Mouse (Mus musculus): ENCODE data around the gene Arid5b. TPM values are rescaled to one million over a fixed set of nuclear protein-coding genes. Genes with fewer than 3 reads are reported as not detected.

Arid5b gene
- total RNA-seq, 2 experiments from 2014 or later = 8.3 to 16.9 TPM

DNA sequence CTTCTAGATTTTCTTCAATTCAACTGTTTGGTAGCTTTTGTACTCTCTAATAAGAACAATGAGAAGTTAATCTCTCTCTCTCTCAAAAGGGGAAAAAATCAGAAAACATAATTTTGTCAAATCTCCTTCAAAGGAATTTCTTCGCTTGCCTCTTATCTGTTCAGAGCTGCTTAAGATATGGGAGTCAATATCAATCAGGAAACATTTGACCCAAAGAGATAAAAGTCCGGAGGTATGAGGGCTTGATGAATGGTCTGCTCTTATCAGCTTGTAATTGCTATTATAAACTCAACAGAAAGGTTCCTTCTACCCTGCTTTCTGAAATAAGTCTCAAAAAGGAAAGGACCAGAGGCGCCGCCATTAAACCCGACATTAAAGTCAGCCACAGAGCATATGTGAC, 120.0 kb downstream of the Arid5b start:
- Histone ChIP-seq H3K4me3 (no peak overlapping the region), H3K27ac (no peak overlapping the region)
- TF ChIP-seq CTCF (IDR thresholded peaks at IDR 0.05) = no peak
- DNase-seq = no peak
- intact Hi-C loops (cut with DNase I) = no loop called here

DNA sequence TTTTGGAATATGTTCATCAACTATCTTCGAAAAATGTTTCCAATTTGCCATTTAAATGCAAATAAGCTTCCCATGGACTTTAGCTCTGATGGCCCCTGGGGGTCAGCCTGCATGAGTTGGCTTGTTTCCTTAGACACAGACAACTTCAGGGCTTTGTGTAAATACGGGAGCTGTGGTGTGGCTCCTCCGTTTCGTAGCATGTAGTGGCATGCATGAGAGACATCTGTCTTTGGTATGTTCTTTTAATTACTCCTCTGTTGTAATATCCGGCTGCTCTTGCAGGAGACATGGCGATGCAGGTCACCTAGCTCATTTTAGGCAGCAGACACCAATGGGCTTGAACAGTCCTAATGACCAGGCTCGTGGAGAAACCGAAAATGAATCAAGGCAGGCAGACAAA, 121.0 kb downstream of the Arid5b start:
- intact Hi-C loops (cut with DNase I) = no loop called here
- H3K27ac ChIP-seq = no peak overlapping the region
- no peak for DNase-seq
- H3K4me3 ChIP-seq = no peak overlapping the region
- no peak for TF ChIP-seq CTCF (IDR thresholded peaks at IDR 0.05)

- no peak for TF ChIP-seq CTCF (IDR thresholded peaks at IDR 0.05)
- no peak for DNase-seq
- Histone ChIP-seq H3K4me3 (no peak overlapping the region), H3K27ac (no peak overlapping the region)
- intact Hi-C loops (cut with DNase I) = no loop called here
Observed at GRCm38 (mm10) chr10:68156646-68157245, 121.8 kb downstream of the Arid5b start.

- H3K4me3 ChIP-seq = no peak overlapping the region
- H3K27ac ChIP-seq = no peak overlapping the region
- TF ChIP-seq CTCF (IDR thresholded peaks at IDR 0.05) = peak; percentile 16; the same call in 1 of the 2 replicates
- no peak for DNase-seq
- intact Hi-C loops (cut with DNase I) = no loop called here
Observed at GRCm38 (mm10) chr10:68156159-68156558, 122.4 kb downstream of the Arid5b start.

GRCm38 (mm10) chr10:68155431-68156119, 123.0 kb downstream of the Arid5b start:
- Histone ChIP-seq H3K4me3 (no peak overlapping the region), H3K27ac (no peak overlapping the region)
- intact Hi-C loops (cut with DNase I) = no loop called here
- no peak for TF ChIP-seq CTCF (IDR thresholded peaks at IDR 0.05)
- no peak for DNase-seq

GRCm38 (mm10) chr10:68154046-68154765, 124.3 kb downstream of the Arid5b start:
- Histone ChIP-seq H3K27ac (no peak overlapping the region), H3K4me3 (no peak overlapping the region)
- no peak for DNase-seq
- TF ChIP-seq CTCF (IDR thresholded peaks at IDR 0.05) = no peak
- intact Hi-C loops (cut with DNase I) = no loop called here

DNA sequence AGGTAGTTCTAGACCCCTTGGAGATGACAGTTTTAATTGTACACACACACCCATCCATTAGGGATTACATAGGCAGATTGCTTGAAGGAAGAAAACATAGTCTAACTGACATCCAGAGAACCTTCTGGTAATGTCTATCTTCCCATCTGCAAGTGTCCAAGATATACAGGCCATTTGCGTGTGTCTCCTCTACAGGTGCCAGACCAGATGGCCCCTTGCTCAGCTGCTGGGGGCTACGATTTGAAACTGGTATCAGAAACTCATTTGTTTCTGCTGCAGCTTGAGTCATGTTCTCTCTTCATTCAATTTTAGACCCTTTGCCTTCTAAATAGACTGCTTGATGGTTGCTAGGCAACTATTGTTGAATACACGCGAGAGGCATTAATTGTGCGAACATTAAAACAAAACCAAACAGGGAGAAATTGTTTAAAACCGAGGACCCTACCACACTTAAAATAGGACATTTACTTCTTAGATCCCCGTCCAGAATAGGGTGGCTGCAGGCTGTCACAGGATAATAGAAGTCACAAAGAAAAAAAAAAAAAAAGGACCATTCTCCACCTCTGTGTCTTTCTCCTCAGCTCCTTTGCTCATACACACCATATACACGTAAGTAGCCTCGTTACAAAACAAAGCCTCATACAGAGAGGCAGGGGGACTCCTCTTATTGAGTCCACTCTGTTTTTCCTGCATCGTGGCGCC, 125.0 kb downstream of the Arid5b start:
- H3K4me3 ChIP-seq = no peak overlapping the region
- intact Hi-C loops (cut with DNase I) = no loop called here
- no peak for TF ChIP-seq CTCF (IDR thresholded peaks at IDR 0.05)
- no peak for DNase-seq
- no peak overlapping the region for H3K27ac ChIP-seq

DNA sequence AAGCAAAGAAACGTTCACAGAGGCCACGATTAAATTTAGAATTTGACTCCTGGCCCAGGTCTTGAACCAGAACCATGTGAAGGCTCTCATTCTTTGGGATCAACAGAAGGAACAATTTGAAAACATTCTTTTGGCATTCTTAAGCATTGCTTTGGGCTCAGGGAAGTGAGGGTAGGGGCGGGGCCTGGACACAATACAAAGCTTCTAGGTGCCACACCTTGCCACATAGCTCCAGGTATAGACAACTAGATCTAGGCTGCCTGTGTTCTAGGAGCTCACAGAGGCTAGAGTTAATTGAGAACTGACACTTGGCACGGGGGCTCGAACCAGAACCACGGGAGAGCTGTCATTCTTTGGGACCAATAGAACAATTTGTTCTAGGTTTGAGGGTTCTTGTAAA, 130.0 kb downstream of the Arid5b start:
- no peak overlapping the region for H3K4me3 ChIP-seq
- intact Hi-C loops (cut with DNase I) = loop anchor here (2.0 to 5.0 kb wide), 2 partner anchors 129 to 278 kb away; partner anchors contain the start of gene Arid5b

DNA sequence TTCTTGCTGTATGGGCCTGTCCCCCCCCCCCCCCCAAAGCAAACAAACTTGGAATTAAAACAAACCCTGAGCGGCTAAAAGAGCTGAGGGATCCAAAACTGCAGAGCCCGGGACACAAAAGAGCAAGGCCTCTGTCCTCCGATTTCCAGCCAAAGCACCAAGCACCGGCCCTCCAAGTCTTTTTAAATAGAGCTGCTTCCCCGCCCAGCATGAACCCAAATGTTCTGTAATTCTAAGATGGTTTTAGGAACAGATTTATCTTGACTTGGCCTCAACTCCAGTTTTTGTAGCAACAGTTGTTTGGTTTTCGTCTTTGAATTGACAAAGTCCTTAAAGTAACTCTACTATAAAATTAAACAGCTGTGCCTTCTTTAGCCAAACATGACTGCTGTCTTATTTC, 130.8 kb downstream of the Arid5b start:
- no peak for DNase-seq
- no peak for TF ChIP-seq CTCF (IDR thresholded peaks at IDR 0.05)
- intact Hi-C loops (cut with DNase I) = loop anchor here (2.0 to 5.0 kb wide), 3 partner anchors 130 to 277 kb away; partner anchors contain the start of gene Arid5b
- no peak overlapping the region for H3K4me3 ChIP-seq
- H3K27ac ChIP-seq = peak overlapping the region; percentile 86

More for the DNA sequence above, 130.0 kb downstream of the Arid5b start:
- H3K27ac ChIP-seq = peak overlapping the region; percentile 86
- DNase-seq = no peak
- TF ChIP-seq CTCF (IDR thresholded peaks at IDR 0.05) = no peak

GRCm38 (mm10) chr10:68146842-68147241, 131.7 kb downstream of the Arid5b start:
- Histone ChIP-seq H3K27ac (peak overlapping the region; percentile 86), H3K4me3 (no peak overlapping the region)
- DNase-seq = peak; percentile 42
- peak; percentile 94; the same call in 1 of the 2 replicates for TF ChIP-seq CTCF (IDR thresholded peaks at IDR 0.05)
- intact Hi-C loops (cut with DNase I) = loop anchor here (2.0 to 5.0 kb wide), 2 partner anchors 130 to 144 kb away; partner anchors contain the start of gene Arid5b

DNA sequence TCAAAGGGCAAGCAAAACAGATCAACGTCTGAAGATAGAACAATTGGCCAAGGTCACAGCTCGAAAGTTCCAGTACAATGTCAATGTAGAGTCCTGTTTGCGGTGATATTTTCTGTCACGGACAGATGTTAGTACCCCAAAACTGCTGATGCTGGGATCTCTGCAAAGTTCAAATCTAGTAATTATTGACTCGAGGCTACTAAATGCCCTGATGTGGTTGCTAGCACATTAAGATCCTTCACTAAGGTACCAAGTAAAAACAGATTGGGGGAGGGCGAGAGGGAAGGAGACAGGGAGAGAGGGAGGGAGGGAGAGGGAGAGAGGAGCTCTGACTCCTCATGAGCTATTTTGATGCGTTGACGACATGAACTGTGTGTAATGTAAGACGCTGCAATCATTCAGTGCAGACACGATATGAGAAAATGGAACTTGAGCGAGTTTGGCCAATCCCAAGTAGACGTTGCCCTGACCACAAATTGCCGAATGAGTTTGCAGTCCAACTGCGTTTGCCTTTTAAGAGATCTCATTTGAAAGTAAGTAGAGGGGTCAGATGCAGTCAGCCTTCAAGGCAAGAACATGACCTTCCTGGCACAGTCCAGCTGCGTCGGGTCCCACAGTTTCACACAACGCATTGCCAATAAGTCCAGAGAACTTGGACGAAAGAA, 133.1 kb downstream of the Arid5b start:
- no peak for DNase-seq
- H3K27ac ChIP-seq = peak overlapping the region; percentile 86
- intact Hi-C loops (cut with DNase I) = loop anchor here (5.0 kb wide), 1 partner anchor 132 kb away; the partner anchor contains the start of gene Arid5b
- TF ChIP-seq CTCF (IDR thresholded peaks at IDR 0.05) = no peak
- peak overlapping the region; percentile 59 for H3K4me3 ChIP-seq

DNA sequence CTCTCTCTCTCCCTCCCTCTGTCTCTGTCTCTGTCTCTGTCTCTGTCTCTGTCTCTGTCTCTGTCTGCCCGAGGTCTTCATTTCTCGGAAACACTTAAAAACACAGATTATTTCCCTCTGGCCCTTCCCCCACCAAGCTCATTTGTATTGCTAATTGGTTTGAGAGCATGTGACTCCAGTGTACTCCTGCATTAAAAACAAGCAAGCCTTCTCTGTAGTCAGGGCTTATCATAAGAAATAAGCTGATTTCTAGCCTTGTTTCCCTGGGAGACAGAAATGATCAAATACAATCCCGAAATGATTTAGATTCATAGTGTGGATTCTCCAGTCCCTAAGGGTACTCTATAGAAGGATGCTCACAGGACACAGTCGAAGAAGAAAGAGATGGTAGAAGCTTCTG, 136.0 kb downstream of the Arid5b start:
- intact Hi-C loops (cut with DNase I) = no loop called here
- Histone ChIP-seq H3K27ac (no peak overlapping the region), H3K4me3 (no peak overlapping the region)
- TF ChIP-seq CTCF (IDR thresholded peaks at IDR 0.05) = no peak
- no peak for DNase-seq

All from gastrocnemius, adult 2 months (tissue).